Mouse (Mus musculus) MEL (cell line): ENCODE results near the gene Olfr329-ps. TPM values are rescaled to one million over a fixed set of nuclear protein-coding genes. Genes with fewer than 3 reads are reported as not detected.
"Not testable (repeated sequence)": the region's sequence is repeated elsewhere in the genome, so short reads cannot be mapped to it uniquely, and the experiment has no call there.

Experiments used
- DNase-seq: peaks from one replicate; pipeline ENCODE4 v3.0.0; 2011; ENCODE audit warnings: low read depth, low spot score
- H3K27ac ChIP-seq: 2 replicates; pipeline ENCODE4 v1.5.1; 2012; ENCODE audit warnings: low read depth, mild to moderate bottlenecking, control low read depth, low read length, moderate library complexity; ENCODE audit not compliant: control insufficient read depth
- H3K27me3 ChIP-seq, 2 experiments: fragments of 150-350 bp in 1 of 2; sonication (generic) in 1 of 2; 2 replicates each; pipeline ENCODE4 v1.6.1; 2012; ENCODE audit warnings: low read length in 2 of 2, mild to moderate bottlenecking in 2 of 2, improper control_type of control experiment in 1 of 2, moderate library complexity in 1 of 2; ENCODE audit not compliant: insufficient read depth in 2 of 2, control insufficient read depth in 1 of 2
- H3K36me3 ChIP-seq, 2 experiments: 2 replicates each; pipeline ENCODE4 v1.6.1; 2012 to 2014; ENCODE audit warnings: low read length in 2 of 2, improper control_type of control experiment in 1 of 2, inconsistent platforms in 1 of 2, mild to moderate bottlenecking in 1 of 2; ENCODE audit not compliant: insufficient read depth in 2 of 2, control insufficient read depth in 1 of 2
- H3K4me1 ChIP-seq, 2 experiments: fragments of 150-350 bp in 1 of 2; sonication (generic) in 1 of 2; 2 replicates each; pipeline ENCODE4 v1.6.1; 2012; ENCODE audit warnings: low read length in 2 of 2, improper control_type of control experiment in 1 of 2, mild to moderate bottlenecking in 1 of 2; ENCODE audit not compliant: insufficient read depth in 2 of 2, control insufficient read depth in 1 of 2
- H3K4me3 ChIP-seq, 2 experiments: fragments of 150-350 bp in 1 of 2; sonication (generic) in 1 of 2; 2 replicates each; pipeline ENCODE4 v1.5.1; 2012; ENCODE audit warnings: low read depth in 2 of 2, low read length in 2 of 2, mild to moderate bottlenecking in 2 of 2, moderate library complexity in 2 of 2, control low read depth in 1 of 2, improper control_type of control experiment in 1 of 2; ENCODE audit not compliant: control insufficient read depth in 1 of 2, insufficient read depth in 1 of 2
- H3K79me2 ChIP-seq: 2 replicates; pipeline ENCODE4 v1.6.1; 2012; ENCODE audit warnings: mild to moderate bottlenecking, low read length, moderate library complexity; ENCODE audit not compliant: control insufficient read depth, poor library complexity, insufficient read depth
- H3K9ac ChIP-seq: 2 replicates; pipeline ENCODE4 v1.6.1; 2012; ENCODE audit warnings: low read depth, mild to moderate bottlenecking, control low read depth, low read length, moderate library complexity; ENCODE audit not compliant: control insufficient read depth, poor library complexity, severe bottlenecking
- H3K9me3 ChIP-seq: fragments of 150-350 bp; sonication (generic); replicated peaks from 2 replicates; pipeline ENCODE4 v1.6.1; 2012; ENCODE audit warnings: mild to moderate bottlenecking, low read length, improper control_type of control experiment, moderate library complexity; ENCODE audit not compliant: insufficient read depth
- CTCF ChIP-seq, 3 experiments: IDR thresholded peaks in 2 of 3; conservative IDR thresholded peaks in 1 of 3; 2 replicates each; pipeline ENCODE4 v1.5.1; 2011 to 2012; ENCODE audit warnings: low read length in 3 of 3, low read depth in 2 of 3, mild to moderate bottlenecking in 2 of 3, improper control_type of control experiment in 1 of 3, inconsistent platforms in 1 of 3, mixed read lengths in 1 of 3, moderate library complexity in 1 of 3; ENCODE audit not compliant: control insufficient read depth in 1 of 3, insufficient read depth in 1 of 3, poor library complexity in 1 of 3, severe bottlenecking in 1 of 3
- E2F4 ChIP-seq: IDR thresholded peaks from 2 replicates; pipeline ENCODE4 v1.6.1; 2011; ENCODE audit warnings: low read depth, low read length, improper control_type of control experiment, borderline replicate concordance
- ETS1 ChIP-seq: IDR thresholded peaks from 2 replicates; pipeline ENCODE4 v1.6.1; 2012; ENCODE audit warnings: low read depth, mild to moderate bottlenecking, inconsistent platforms, low read length, improper control_type of control experiment, moderate library complexity
- GABPA ChIP-seq: IDR thresholded peaks from 2 replicates; pipeline ENCODE4 v1.6.1; 2012; ENCODE audit warnings: low read depth, mild to moderate bottlenecking, inconsistent platforms, low read length, improper control_type of control experiment, moderate library complexity
- GATA1 ChIP-seq: IDR thresholded peaks from 2 replicates; pipeline ENCODE4 v1.6.1; 2011; ENCODE audit warnings: low read depth, low read length, improper control_type of control experiment
- HCFC1 ChIP-seq: IDR thresholded peaks from 2 replicates; pipeline ENCODE4 v1.6.1; 2012; ENCODE audit warnings: low read depth, mild to moderate bottlenecking, inconsistent platforms, low read length, improper control_type of control experiment, moderate library complexity
- KAT2A ChIP-seq: conservative IDR thresholded peaks from 2 replicates; pipeline ENCODE4 v1.6.1; 2012; ENCODE audit warnings: low read depth, low read length, improper control_type of control experiment, inconsistent platforms
- MYC ChIP-seq: IDR thresholded peaks from 2 replicates; pipeline ENCODE4 v1.6.1; 2011; ENCODE audit warnings: low read depth, mild to moderate bottlenecking, low read length, improper control_type of control experiment, moderate library complexity
- NELFE ChIP-seq: IDR thresholded peaks from 2 replicates; pipeline ENCODE4 v1.6.1; 2011; ENCODE audit warnings: low read depth, low read length, improper control_type of control experiment
- POLR2A ChIP-seq, 2 experiments: IDR thresholded peaks; 2 replicates each; pipeline ENCODE4 v1.6.1; 2011 to 2012; ENCODE audit warnings: low read length in 2 of 2, mild to moderate bottlenecking in 2 of 2, control low read depth in 1 of 2, improper control_type of control experiment in 1 of 2, low read depth in 1 of 2, moderate library complexity in 1 of 2; ENCODE audit not compliant: control insufficient read depth in 1 of 2, insufficient read depth in 1 of 2, poor library complexity in 1 of 2
- RAD21 ChIP-seq: IDR thresholded peaks from 2 replicates; pipeline ENCODE4 v1.6.1; 2011; ENCODE audit warnings: mild to moderate bottlenecking, low read depth, low read length, improper control_type of control experiment
- SIN3A ChIP-seq: IDR thresholded peaks from 2 replicates; pipeline ENCODE4 v1.6.1; 2012; ENCODE audit warnings: low read length, improper control_type of control experiment, inconsistent platforms
- SMC3 ChIP-seq: IDR thresholded peaks from 2 replicates; pipeline ENCODE4 v1.6.1; 2011; ENCODE audit warnings: low read depth, low read length, improper control_type of control experiment
- ZC3H11A ChIP-seq: IDR thresholded peaks from 2 replicates; pipeline ENCODE4 v1.6.1; 2012; ENCODE audit warnings: low read depth, mild to moderate bottlenecking, inconsistent platforms, low read length, improper control_type of control experiment
- polyA plus RNA-seq, 2 experiments: library from polyadenylated mRNA; stranded (reverse) in 1 of 2; unstranded in 1 of 2; fragments of >175 nt in 1 of 2; fragments of >200 nt in 1 of 2; gene quantifications; 2 replicates each; pipeline versions ENCODE4 v1.2.1 to v1.2.4; 2012; ENCODE audit warnings: low replicate concordance in 2 of 2, low read depth in 1 of 2; ENCODE audit not compliant: insufficient read length in 2 of 2, insufficient read depth in 1 of 2, missing spikeins in 1 of 2
- total RNA-seq: library from RNA; depleted of rRNA; stranded (reverse); fragments of 300-350 nt; gene quantifications from 2 replicates; pipeline ENCODE4 v1.2.3, GENCODE M21; 2012

Gene Olfr329-ps
- total and polyA plus RNA-seq, 3 experiments, result not detected

- not testable (repeated sequence) for H3K4me3 ChIP-seq, H3K27me3 ChIP-seq, H3K36me3 ChIP-seq, DNase-seq, H3K9me3 ChIP-seq, H3K27ac ChIP-seq, H3K9ac ChIP-seq, H3K79me2 ChIP-seq, H3K4me1 ChIP-seq
Measured at GRCm38 (mm10) chr11:58519756-58520155, 26.5 kb downstream of the Olfr329-ps start.

- not testable (repeated sequence) for H3K4me3 ChIP-seq, DNase-seq, H3K27me3 ChIP-seq, H3K9me3 ChIP-seq, H3K36me3 ChIP-seq, H3K4me1 ChIP-seq, H3K27ac ChIP-seq, H3K9ac ChIP-seq, H3K79me2 ChIP-seq
Measured at GRCm38 (mm10) chr11:58518916-58519315, 27.3 kb downstream of the Olfr329-ps start.

GRCm38 (mm10) chr11:58509058-58509457, 37.2 kb downstream of the Olfr329-ps start:
- H3K27me3 ChIP-seq, H3K36me3 ChIP-seq, H3K79me2 ChIP-seq, H3K4me3 ChIP-seq, DNase-seq, H3K9me3 ChIP-seq, H3K4me1 ChIP-seq, H3K9ac ChIP-seq, H3K27ac ChIP-seq: not testable (repeated sequence)

- H3K9ac ChIP-seq, H3K36me3 ChIP-seq, H3K9me3 ChIP-seq, H3K4me3 ChIP-seq, DNase-seq, H3K4me1 ChIP-seq, H3K79me2 ChIP-seq, H3K27ac ChIP-seq: not testable (repeated sequence)
- peaks cover 4 to 18% of the 10 kb centered on the region in 2 experiments for H3K27me3 ChIP-seq
Measured at GRCm38 (mm10) chr11:58502472-58502871, 43.8 kb downstream of the Olfr329-ps start, which contains the start of gene Olfr331. Olfr331 (minus strand) TSS chr11:58502572.

GRCm38 (mm10) chr11:58499290-58499689, 46.9 kb downstream of the Olfr329-ps start:
- H3K36me3 ChIP-seq, result no peaks in the 10 kb centered on the region
- TF ChIP-seq MYC, result no peak
- no peak for TF ChIP-seq ETS1
- no peak for TF ChIP-seq E2F4
- TF ChIP-seq ZC3H11A, result 0 out of 2 replicates have a peak, but pooled peaks have one; percentile 19
- TF ChIP-seq CTCF (IDR thresholded peaks at IDR 0.05 in 2 of 3, conservative IDR thresholded peaks at IDR 0.05 in 1 of 3; ENCODE audit: control insufficient read depth in 1 of 3, insufficient read depth in 1 of 3, low read depth in 2 of 3, low read length in 3 of 3, poor library complexity in 1 of 3, severe bottlenecking in 1 of 3), result peak in 1 of 3 experiments; percentile 49; a peak in 2 of 6 replicates
- TF ChIP-seq KAT2A, result no peak
- TF ChIP-seq HCFC1, result no peak
- TF ChIP-seq GATA1, result no peak
- TF ChIP-seq GABPA, result no peak
- no peak for TF ChIP-seq SIN3A
- peak; percentile 56 for TF ChIP-seq RAD21
- peak; percentile 60 for TF ChIP-seq SMC3
- no peak for TF ChIP-seq NELFE
- TF ChIP-seq POLR2A (IDR thresholded peaks at IDR 0.05; ENCODE audit: control insufficient read depth in 1 of 2, insufficient read depth in 1 of 2, low read depth in 1 of 2, low read length in 2 of 2, poor library complexity in 1 of 2), result no peak
- TF ChIP-seq, all 39 proteins: peak for 4
- Histone ChIP-seq H3K27me3 (peaks cover 4 to 23% of the 10 kb centered on the region in 2 experiments), H3K79me2 (no peaks in the 10 kb centered on the region), H3K9me3 (no peaks in the 10 kb centered on the region), H3K4me1 (no peaks in the 10 kb centered on the region), H3K27ac (no peak overlapping the region), H3K4me3 (no peak overlapping the region), H3K9ac (no peak overlapping the region)
- DNase-seq, result peak; percentile 11
